Mouse (Mus musculus): Measurements from ENCODE around the gene Ccnjl.

The Ccnjl gene

GRCm38 (mm10) chr11:43518821-43519220 is 9.8 kb upstream of the Ccnjl start:
- in situ Hi-C loops (cut with MseI, MboI) = no loop called here

- in situ Hi-C loops (cut with MseI, MboI) = no loop called here
These were observed 8.1 kb upstream of the Ccnjl start for GRCm38 (mm10) chr11:43520521-43520920.

GRCm38 (mm10) chr11:43528078-43528682 is 404 bp upstream of the Ccnjl start:
- in situ Hi-C loops (cut with MseI, MboI) = no loop called here

GRCm38 (mm10) chr11:43530043-43530442 is 1.5 kb downstream of the Ccnjl start:
- in situ Hi-C loops (cut with MseI, MboI) = no loop called here

- in situ Hi-C loops (cut with MseI, MboI) = no loop called here
These were observed 3.0 kb downstream of the Ccnjl start for GRCm38 (mm10) chr11:43531619-43532018.

- in situ Hi-C loops (cut with MseI, MboI) = no loop called here
These were observed 8.5 kb downstream of the Ccnjl start for GRCm38 (mm10) chr11:43537074-43537473.

- in situ Hi-C loops (cut with MseI, MboI) = no loop called here
These were observed 11.3 kb downstream of the Ccnjl start for GRCm38 (mm10) chr11:43539863-43540262.

GRCm38 (mm10) chr11:43543711-43544466 is 15.3 kb downstream of the Ccnjl start:
- in situ Hi-C loops (cut with MseI, MboI) = no loop called here

- in situ Hi-C loops (cut with MseI, MboI) = no loop called here
These were observed 16.2 kb downstream of the Ccnjl start for GRCm38 (mm10) chr11:43544819-43545218.

GRCm38 (mm10) chr11:43545873-43546475 is 17.4 kb downstream of the Ccnjl start:
- in situ Hi-C loops (cut with MseI, MboI) = no loop called here

- in situ Hi-C loops (cut with MseI, MboI) = no loop called here
These were observed 18.1 kb downstream of the Ccnjl start for GRCm38 (mm10) chr11:43546678-43547077.

GRCm38 (mm10) chr11:43548148-43548547 is 19.6 kb downstream of the Ccnjl start:
- in situ Hi-C loops (cut with MseI, MboI) = no loop called here

GRCm38 (mm10) chr11:43548657-43549435 is 20.3 kb downstream of the Ccnjl start:
- in situ Hi-C loops (cut with MseI, MboI) = no loop called here

GRCm38 (mm10) chr11:43549701-43550100 is 21.1 kb downstream of the Ccnjl start:
- in situ Hi-C loops (cut with MseI, MboI) = no loop called here

GRCm38 (mm10) chr11:43551756-43552155 is 23.2 kb downstream of the Ccnjl start:
- in situ Hi-C loops (cut with MseI, MboI) = no loop called here

- in situ Hi-C loops (cut with MseI, MboI) = no loop called here
These were observed 24.1 kb downstream of the Ccnjl start for GRCm38 (mm10) chr11:43552675-43553074.

GRCm38 (mm10) chr11:43556538-43556937 is 28.0 kb downstream of the Ccnjl start:
- in situ Hi-C loops (cut with MseI, MboI) = no loop called here

- in situ Hi-C loops (cut with MseI, MboI) = no loop called here
These were observed 31.1 kb downstream of the Ccnjl start for GRCm38 (mm10) chr11:43559515-43560292.

- in situ Hi-C loops (cut with MseI, MboI) = no loop called here
These were observed 35.2 kb downstream of the Ccnjl start for GRCm38 (mm10) chr11:43563654-43564244.

- in situ Hi-C loops (cut with MseI, MboI) = no loop called here
These were observed 36.8 kb downstream of the Ccnjl start for GRCm38 (mm10) chr11:43565414-43565813.

GRCm38 (mm10) chr11:43565852-43566251 is 37.3 kb downstream of the Ccnjl start:
- in situ Hi-C loops (cut with MseI, MboI) = no loop called here
